Mouse (Mus musculus): Measurements from ENCODE around the gene Eid3. TPM values are rescaled to one million over a fixed set of nuclear protein-coding genes. Genes with fewer than 3 reads are reported as not detected.

Eid3 gene
- total RNA-seq, 2 experiments from 2014 or later = 0.90 to 1.1 TPM

DNA sequence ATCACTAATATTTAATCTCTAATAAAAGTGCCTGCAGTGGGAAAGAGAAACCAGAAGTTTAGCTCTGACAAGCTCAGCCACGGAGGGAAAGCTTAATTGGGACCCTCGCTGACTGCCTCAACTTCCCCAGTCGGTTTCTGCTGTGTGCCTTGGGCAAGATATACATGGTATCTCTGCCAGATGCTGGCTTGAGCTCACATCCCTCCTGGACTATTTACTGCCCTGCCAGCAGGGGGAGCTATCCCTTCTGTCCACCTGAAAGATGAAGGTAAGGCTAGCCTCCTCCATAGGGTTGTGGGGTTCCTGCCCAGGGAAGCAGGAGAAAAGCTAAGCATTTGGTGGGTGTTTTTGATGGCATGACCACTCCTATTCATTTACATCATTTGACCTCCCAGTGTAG, 43.8 kb downstream of the Eid3 start:
- no peak for DNase-seq (ENCODE audit: low spot score)

DNA sequence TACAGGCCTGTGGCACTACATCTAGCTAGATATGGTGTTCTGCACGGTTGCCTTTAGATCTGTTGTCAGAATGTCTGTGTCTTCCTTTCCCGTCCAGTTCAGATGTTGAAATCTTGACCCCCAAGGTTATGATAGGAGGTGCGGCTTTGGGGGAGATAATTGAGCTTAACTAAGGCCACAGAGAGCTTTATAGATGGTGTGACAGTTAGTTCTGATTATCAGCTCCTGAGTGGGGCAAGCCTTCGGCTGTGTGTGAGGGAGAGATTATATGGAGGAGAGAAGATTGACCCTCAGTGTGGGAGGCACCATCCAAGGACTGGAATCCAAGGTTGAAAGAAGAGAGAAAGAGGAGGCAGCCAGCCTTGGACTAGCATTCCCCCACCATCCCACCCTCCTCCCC, 46.8 kb downstream of the Eid3 start:
- no peak for DNase-seq (ENCODE audit: low spot score)

DNA sequence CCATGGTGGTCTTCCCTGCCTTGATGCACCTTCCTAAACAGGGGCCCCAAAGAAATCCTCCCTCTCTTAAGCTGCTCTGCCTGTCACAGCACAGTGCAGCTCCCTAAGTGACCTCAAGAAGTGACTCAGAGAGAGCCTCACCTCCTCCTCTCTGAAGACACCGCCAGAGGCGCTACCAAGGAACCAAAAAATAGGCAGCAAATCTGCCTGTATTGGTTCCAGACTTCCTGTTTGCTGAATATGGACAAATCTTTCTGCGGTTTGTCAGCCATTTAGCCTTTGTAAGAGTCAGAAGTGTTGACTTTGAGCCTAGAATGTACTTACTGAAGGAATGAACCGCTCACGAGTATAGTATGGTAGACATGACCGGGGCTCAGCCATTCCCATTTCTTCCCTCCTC, 47.3 kb downstream of the Eid3 start:
- DNase-seq (ENCODE audit: low spot score) = no peak

Other genes starting within 250 kb of the Eid3 start
- gene 1190007I07Rik, start 243.4 kb upstream of the Eid3 start, total RNA-seq (2021) = 10 to 100 TPM; 31.9 to 32.8 TPM
- gene Tdg, start 236.8 kb upstream of the Eid3 start, total RNA-seq (2021) = 10 to 100 TPM; 10.5 to 12.0 TPM
- 1 to 10 TPM; 1.1 to 2.1 TPM for gene Glt8d2, start 176.0 kb upstream of the Eid3 start, total RNA-seq (2021)
- 10 to 100 TPM; 20.8 to 29.3 TPM for gene Hcfc2, start 170.5 kb upstream of the Eid3 start, total RNA-seq (2021)
- gene Nfyb, start 102.5 kb upstream of the Eid3 start, total RNA-seq (2021) = 10 to 100 TPM; 34.2 to 37.9 TPM
- gene Txnrd1, start 32.7 kb upstream of the Eid3 start, total RNA-seq (2021) = 10 to 100 TPM; 52.6 to 65.1 TPM
- under 1 TPM; 0.66 to 0.88 TPM for gene Chst11, start 118.9 kb downstream of the Eid3 start, total RNA-seq (2021)